Mouse (Mus musculus): ENCODE measurements around the gene Dpp9.
A peak's percentile ranks its signal among the peaks of the same experiment; 100 is the strongest.

DNA sequence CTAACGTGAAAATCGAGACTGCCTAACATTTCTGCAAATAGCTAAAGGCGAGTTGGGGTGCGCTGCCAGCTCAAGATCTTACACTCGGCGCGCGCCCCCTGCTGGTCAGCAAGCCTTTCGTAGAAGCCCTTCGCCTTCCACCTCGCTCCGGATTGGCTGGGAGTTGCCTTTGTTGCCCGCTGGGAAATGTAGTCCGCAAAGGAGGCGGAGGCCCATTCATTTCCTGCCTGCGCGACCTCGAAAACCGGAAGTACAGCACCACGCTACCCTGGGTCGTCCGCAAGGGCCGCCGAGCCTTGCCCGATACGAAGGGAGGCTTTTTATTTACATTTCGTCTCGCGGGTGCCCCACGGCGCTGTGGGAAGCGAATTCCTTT, 37.1 kb upstream of the Dpp9 start:
- TF ChIP-seq CTCF (IDR thresholded peaks at IDR 0.05; ENCODE audit: low read depth) (peak; percentile 99), EP300 (IDR thresholded peaks at IDR 0.05; ENCODE audit: low read depth) (no peak)
